9 mouse cellular contexts compared by ENCODE assay signal in the genomic region with DNA sequence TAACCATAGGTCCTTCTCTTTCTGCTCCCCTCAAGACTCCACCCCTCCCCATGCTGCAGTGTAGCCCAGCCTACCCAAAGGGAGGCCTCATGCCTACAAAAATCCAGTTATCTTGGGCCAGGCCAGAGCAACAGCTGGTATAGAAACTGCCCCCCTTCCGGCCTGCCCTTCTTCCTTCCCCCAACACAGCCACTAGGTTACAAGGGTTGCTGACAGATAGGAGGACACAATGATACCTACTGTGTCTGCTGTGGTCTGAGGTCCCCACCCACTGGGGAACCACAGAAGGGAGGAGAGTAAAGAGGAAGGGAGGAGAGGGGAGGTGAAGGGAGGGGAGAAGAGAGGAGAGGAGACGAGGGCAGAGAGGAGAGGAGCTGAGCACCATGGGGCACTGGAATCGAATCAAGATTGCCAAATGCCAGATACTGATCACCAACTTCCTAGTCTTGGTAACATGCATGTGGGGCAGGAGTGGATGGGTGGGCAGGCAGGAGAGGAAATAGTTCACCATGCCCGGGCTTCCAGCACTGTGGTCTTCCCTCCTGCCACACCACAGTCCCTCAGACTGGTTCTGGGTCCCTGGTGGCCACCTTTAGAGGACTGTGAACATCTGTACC. TPM values are rescaled to one million over a fixed set of nuclear protein-coding genes. Genes with fewer than 3 reads are reported as not detected.
DNase-seq lines count a peak whose midpoint lies in the region; ATAC-seq and TF ChIP-seq lines count a peak whose summit lies in the region.
"Had no signal": no experiment of that assay in that cellular context is flagged by ENCODE, and none has a peak within 500 bp of the region (broad histone marks: within the 10 kb centered on the region; RNA-seq: fewer than 3 reads in every experiment).

A gene (plus strand): TSS at position 320 of the 617 bp plus-strand sequence.

- TF ChIP-seq CTCF in intestine, postnatal 0 days (IDR thresholded peaks at IDR 0.05; ENCODE audit: low read depth): no peak

- 0 out of 2 replicates have a peak within 1 kb of the TSS, but pooled peaks have one; percentile 1 for H3K27ac ChIP-seq in intestine, embryonic 15.5 days
- H3K27ac ChIP-seq in intestine, postnatal 0 days (ENCODE audit: low read depth, low read length): no peak within 1 kb of the TSS
- H3K27ac ChIP-seq: neural tube, embryonic 12.5 days had no signal

- H3K4me1 ChIP-seq in intestine, embryonic 15.5 days (replicated peaks): peaks cover 20% of the 10 kb centered on the region
- no peaks in the 10 kb centered on the region for H3K4me1 ChIP-seq in intestine, postnatal 0 days (replicated peaks; ENCODE audit: control insufficient read depth, insufficient read depth, low read length)

- H3K9ac ChIP-seq in intestine, embryonic 15.5 days: no peak within 1 kb of the TSS
- H3K9ac ChIP-seq in intestine, postnatal 0 days (ENCODE audit: low read depth, low read length): no peak within 1 kb of the TSS
- H3K9ac ChIP-seq: neural tube, embryonic 12.5 days had no signal

- ATAC-seq in intestine, embryonic 15.5 days: no peak
- no peak for ATAC-seq in intestine, postnatal 0 days
- ATAC-seq in erythroid progenitor cell, adult 5-6 weeks (replicated peaks; ENCODE audit: low FRiP score, poor library complexity, severe bottlenecking): peak; percentile 8; the same call in 1 of the 2 replicates

- no peaks in the 10 kb centered on the region for H3K27me3 ChIP-seq in intestine, embryonic 15.5 days (replicated peaks)
- H3K27me3 ChIP-seq in intestine, postnatal 0 days (replicated peaks; ENCODE audit: control insufficient read depth, insufficient read depth, low read length): no peaks in the 10 kb centered on the region
- H3K27me3 ChIP-seq: neural tube, embryonic 12.5 days had no signal

- no peaks in the 10 kb centered on the region for H3K36me3 ChIP-seq in intestine, embryonic 15.5 days
- no peaks in the 10 kb centered on the region for H3K36me3 ChIP-seq in intestine, postnatal 0 days (ENCODE audit: control insufficient read depth, insufficient read depth)
- H3K36me3 ChIP-seq: neural tube, embryonic 12.5 days had no signal

- WGBS in intestine, embryonic 15.5 days: 82% methylated on average over 4 of the region's 4 CpGs
- 84% methylated on average over 4 of the region's 4 CpGs for WGBS in intestine, postnatal 0 days

- H3K4me2 ChIP-seq in intestine, embryonic 15.5 days (replicated peaks): 0 out of 2 replicates have a peak within 1 kb of the TSS, but pooled peaks have one; percentile 5
- H3K4me2 ChIP-seq in intestine, postnatal 0 days (replicated peaks; ENCODE audit: low read depth): no peak within 1 kb of the TSS
- H3K4me2 ChIP-seq: neural tube, embryonic 12.5 days had no signal

- peak; percentile 36 to 40 for DNase-seq in lung, postnatal 4 days
- peak; percentile 74 for DNase-seq in thymus, postnatal 25 days
- DNase-seq in layer of hippocampus, postnatal 10 days (ENCODE audit: low spot score in 2 of 2): no peak
- no peak for DNase-seq in urinary bladder, postnatal 4 days (ENCODE audit: low spot score in 2 of 2)
- no peak for DNase-seq in gastrocnemius, postnatal 4 days (ENCODE audit: low spot score in 2 of 2)

- no peaks in the 10 kb centered on the region for H3K9me3 ChIP-seq in intestine, embryonic 15.5 days
- no peaks in the 10 kb centered on the region for H3K9me3 ChIP-seq in intestine, postnatal 0 days (ENCODE audit: control insufficient read depth)
- H3K9me3 ChIP-seq: neural tube, embryonic 12.5 days had no signal

- H3K4me3 ChIP-seq in intestine, embryonic 15.5 days (replicated peaks): no peak within 1 kb of the TSS
- H3K4me3 ChIP-seq in intestine, postnatal 0 days (ENCODE audit: low read depth, low read length): no peak within 1 kb of the TSS
- H3K4me3 ChIP-seq: neural tube, embryonic 12.5 days had no signal

RNA-seq across cellular contexts. Expression of the gene that starts here (rescaled TPM):
- polyA plus RNA-seq in intestine, embryonic 15.5 days (2015; fragmentation: Nextera tagmentation; extraction: Ambion mirVana): 2.2 and 2.8 TPM in 2 replicates
- polyA plus RNA-seq in intestine, postnatal 0 days (2015; fragmentation: Nextera tagmentation; extraction: Ambion mirVana): 0.74 and 0.77 TPM in 2 replicates
- 69.6 and 81.1 TPM in 2 replicates for total RNA-seq in erythroid progenitor cell, adult 5-6 weeks (2015; ENCODE audit: low replicate concordance)
- 47.7 and 48.9 TPM in 2 replicates for total RNA-seq in erythroid progenitor cell, adult 5-6 weeks (2017; ENCODE audit: low replicate concordance)
- total RNA-seq in layer of hippocampus, postnatal 10 days (2021): not detected
- total RNA-seq in gastrocnemius, postnatal 4 days (2021): under 1 TPM; 0.88 to 0.96 TPM

Comparison
In these comparisons a context has a peak if more than half of its experiments do, and no peak if none do; other contexts are left out.
1. RNA of the gene that starts here (total RNA-seq): 47.7 to 81.1 TPM in erythroid progenitor cell, adult 5-6 weeks; 0.88 to 0.96 TPM in gastrocnemius, postnatal 4 days and not detected in layer of hippocampus, postnatal 10 days; every median in the first group is over 10 times any median in the second.
2. DNase-seq: peak in lung, postnatal 4 days (2 of 2) and thymus, postnatal 25 days (single experiment); none in layer of hippocampus, postnatal 10 days (0 of 2), urinary bladder, postnatal 4 days (0 of 2) and gastrocnemius, postnatal 4 days (0 of 2).